ENCODE assay signal across 7 mouse cellular contexts in the genomic region with DNA sequence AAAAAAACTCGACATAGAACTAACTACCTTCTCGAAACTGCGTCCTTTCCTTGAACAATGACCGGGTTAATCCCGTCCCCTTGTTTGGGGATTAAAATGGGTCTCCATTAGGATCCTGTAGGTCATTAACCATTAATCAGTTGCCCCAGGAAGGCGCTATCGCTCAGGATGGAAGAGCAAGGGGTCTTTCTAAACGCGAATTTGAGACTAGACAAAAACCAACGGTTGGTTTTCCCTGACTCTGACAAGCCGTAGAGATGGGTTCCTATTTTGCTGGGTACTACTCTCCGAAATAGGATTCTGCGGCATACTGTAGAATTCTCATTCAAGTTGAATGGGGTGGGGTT. TPM values are rescaled to one million over a fixed set of nuclear protein-coding genes. Genes with fewer than 3 reads are reported as not detected.
DNase-seq lines count a peak whose midpoint lies in the region; ATAC-seq and TF ChIP-seq lines count a peak whose summit lies in the region.

No protein-coding gene starts in this region.

- TF ChIP-seq EP300 in lung, postnatal 0 days (IDR thresholded peaks at IDR 0.05) = no peak

- no peaks in the 10 kb centered on the region for H3K27me3 ChIP-seq in lung, postnatal 0 days (replicated peaks; ENCODE audit: insufficient read depth, low read length)
- H3K27me3 ChIP-seq in erythroblast, embryonic 14.5 days (ENCODE audit: control insufficient read depth) = no peaks in the 10 kb centered on the region
- no peaks in the 10 kb centered on the region for H3K27me3 ChIP-seq in intestine, postnatal 0 days (replicated peaks; ENCODE audit: control insufficient read depth, insufficient read depth, low read length)
- no peaks in the 10 kb centered on the region for H3K27me3 ChIP-seq in neural tube, embryonic 15.5 days (replicated peaks)

- H3K9me3 ChIP-seq in lung, postnatal 0 days (ENCODE audit: low read length) = no peaks in the 10 kb centered on the region
- no peaks in the 10 kb centered on the region for H3K9me3 ChIP-seq in erythroblast, embryonic 14.5 days (ENCODE audit: control insufficient read depth, low read length)
- no peaks in the 10 kb centered on the region for H3K9me3 ChIP-seq in intestine, postnatal 0 days (ENCODE audit: control insufficient read depth)
- no peaks in the 10 kb centered on the region for H3K9me3 ChIP-seq in neural tube, embryonic 15.5 days (replicated peaks)

- H3K36me3 ChIP-seq in lung, postnatal 0 days (ENCODE audit: insufficient read depth, low read length) = no peaks in the 10 kb centered on the region
- H3K36me3 ChIP-seq in erythroblast, embryonic 14.5 days (ENCODE audit: control insufficient read depth) = peaks cover 29% of the 10 kb centered on the region
- H3K36me3 ChIP-seq in intestine, postnatal 0 days (ENCODE audit: control insufficient read depth, insufficient read depth) = peaks cover 8% of the 10 kb centered on the region; the same call in 1 of the 2 replicates
- H3K36me3 ChIP-seq in neural tube, embryonic 15.5 days = peaks cover 19% of the 10 kb centered on the region

- peak overlapping the region; percentile 75 for H3K4me3 ChIP-seq in lung, postnatal 0 days (ENCODE audit: low read depth, low read length)
- H3K4me3 ChIP-seq in erythroblast, embryonic 14.5 days (replicated peaks) = peak overlapping the region; percentile 100
- H3K4me3 ChIP-seq in intestine, postnatal 0 days (ENCODE audit: low read depth, low read length) = peak overlapping the region; percentile 86
- peak overlapping the region; percentile 67 for H3K4me3 ChIP-seq in neural tube, embryonic 15.5 days (replicated peaks)

- ATAC-seq in lung, postnatal 0 days = no peak
- ATAC-seq in intestine, postnatal 0 days = no peak
- no peak for ATAC-seq in neural tube, embryonic 15.5 days (ENCODE audit: low FRiP score)
- ATAC-seq in activated CD4-positive, CD25-positive, alpha-beta regulatory T cell, adult 4 months = no peak

- TF ChIP-seq CTCF in lung, postnatal 0 days (IDR thresholded peaks at IDR 0.05) = no peak
- TF ChIP-seq CTCF in intestine, postnatal 0 days (IDR thresholded peaks at IDR 0.05; ENCODE audit: low read depth) = no peak

- peak overlapping the region; percentile 77 for H3K27ac ChIP-seq in lung, postnatal 0 days (ENCODE audit: low read length)
- no peak overlapping the region for H3K27ac ChIP-seq in intestine, postnatal 0 days (ENCODE audit: low read depth, low read length)
- peak overlapping the region; percentile 82 for H3K27ac ChIP-seq in neural tube, embryonic 15.5 days (replicated peaks)

- DNase-seq in lung, postnatal 0 days (ENCODE audit: low spot score) = no peak
- no peak for DNase-seq in lung, postnatal 10 days
- DNase-seq in cerebellum, postnatal 36 days = no peak

- H3K9ac ChIP-seq in lung, postnatal 0 days (replicated peaks; ENCODE audit: low read depth) = peak overlapping the region; percentile 85
- peak overlapping the region; percentile 85 for H3K9ac ChIP-seq in intestine, postnatal 0 days (ENCODE audit: low read depth, low read length)
- H3K9ac ChIP-seq in neural tube, embryonic 15.5 days (replicated peaks) = peak overlapping the region; percentile 79

- 0 out of 2 replicates have a peak, but pooled peaks cover 5% of the 10 kb centered on the region for H3K4me1 ChIP-seq in lung, postnatal 0 days (ENCODE audit: insufficient read depth, low read depth, low read length)
- H3K4me1 ChIP-seq in erythroblast, embryonic 14.5 days (ENCODE audit: control insufficient read depth) = peaks cover 24% of the 10 kb centered on the region
- H3K4me1 ChIP-seq in intestine, postnatal 0 days (replicated peaks; ENCODE audit: control insufficient read depth, insufficient read depth, low read length) = no peaks in the 10 kb centered on the region
- peaks cover 20% of the 10 kb centered on the region for H3K4me1 ChIP-seq in neural tube, embryonic 15.5 days

- peak overlapping the region; percentile 62 for H3K4me2 ChIP-seq in lung, postnatal 0 days (replicated peaks; ENCODE audit: low read depth, low read length)
- peak overlapping the region; percentile 78 for H3K4me2 ChIP-seq in intestine, postnatal 0 days (replicated peaks; ENCODE audit: low read depth)
- H3K4me2 ChIP-seq in neural tube, embryonic 15.5 days = peak overlapping the region; percentile 80

- 7% methylated on average over 13 of the region's 13 CpGs for WGBS in lung, postnatal 0 days
- 5% methylated on average over 13 of the region's 13 CpGs for WGBS in intestine, postnatal 0 days
- WGBS in neural tube, embryonic 15.5 days = 5% methylated on average over 13 of the region's 13 CpGs

RNA-seq across cellular contexts. Expression of a gene that starts 0.3 kb away (rescaled TPM):
- polyA plus RNA-seq in lung, postnatal 0 days (2015; fragmentation: Nextera tagmentation; extraction: Ambion mirVana) = 65.5 and 68.5 TPM in 2 replicates
- polyA plus RNA-seq in erythroblast, embryonic 14.5 days (2012) = 0.12 and 0.79 TPM in 2 replicates
- polyA plus RNA-seq in intestine, postnatal 0 days (2015; fragmentation: Nextera tagmentation; extraction: Ambion mirVana) = 41.9 and 45.3 TPM in 2 replicates
- polyA plus RNA-seq in neural tube, embryonic 15.5 days (2015; fragmentation: Nextera tagmentation; extraction: Ambion mirVana) = 89.8 and 91.1 TPM in 2 replicates
- 100 to 1,000 TPM; 138 to 148 TPM for polyA plus RNA-seq in activated CD4-positive, CD25-positive, alpha-beta regulatory T cell, adult 4 months (2017; shearing (Covaris generic))

RNA-seq across cellular contexts. Expression of a gene that starts 14.7 kb away (rescaled TPM):
- polyA plus RNA-seq in lung, postnatal 0 days (2015; fragmentation: Nextera tagmentation; extraction: Ambion mirVana) = 86.3 and 92.5 TPM in 2 replicates
- 24.7 and 27.9 TPM in 2 replicates for polyA plus RNA-seq in erythroblast, embryonic 14.5 days (2012)
- polyA plus RNA-seq in intestine, postnatal 0 days (2015; fragmentation: Nextera tagmentation; extraction: Ambion mirVana) = 82.7 and 86.3 TPM in 2 replicates
- polyA plus RNA-seq in neural tube, embryonic 15.5 days (2015; fragmentation: Nextera tagmentation; extraction: Ambion mirVana) = 28.3 and 33.5 TPM in 2 replicates
- 10 to 100 TPM; 35.2 to 74.5 TPM for polyA plus RNA-seq in activated CD4-positive, CD25-positive, alpha-beta regulatory T cell, adult 4 months (2017; shearing (Covaris generic))

RNA-seq across cellular contexts. Expression of a gene that starts 15.0 kb away (rescaled TPM):
- 2.6 and 3.2 TPM in 2 replicates for polyA plus RNA-seq in lung, postnatal 0 days (2015; fragmentation: Nextera tagmentation; extraction: Ambion mirVana)
- polyA plus RNA-seq in erythroblast, embryonic 14.5 days (2012) = 0.23 and 0.28 TPM in 2 replicates
- 1.9 and 2.4 TPM in 2 replicates for polyA plus RNA-seq in intestine, postnatal 0 days (2015; fragmentation: Nextera tagmentation; extraction: Ambion mirVana)
- polyA plus RNA-seq in neural tube, embryonic 15.5 days (2015; fragmentation: Nextera tagmentation; extraction: Ambion mirVana) = 0.82 and 0.87 TPM in 2 replicates
- not detected for polyA plus RNA-seq in activated CD4-positive, CD25-positive, alpha-beta regulatory T cell, adult 4 months (2017; shearing (Covaris generic))

Comparison
In these comparisons a context has a peak if more than half of its experiments do, and no peak if none do; other contexts are left out.
1. RNA of a gene that starts 0.3 kb away (polyA plus RNA-seq): 138 to 148 TPM in activated CD4-positive, CD25-positive, alpha-beta regulatory T cell, adult 4 months, 89.8 to 91.1 TPM in neural tube, embryonic 15.5 days, 65.5 to 68.5 TPM in lung, postnatal 0 days and 41.9 to 45.3 TPM in intestine, postnatal 0 days; 0.12 to 0.79 TPM in erythroblast, embryonic 14.5 days; every median in the first group is over 10 times any median in the second.
2. Peak in every context shown above with its lines, with median percentiles within 50 percentile points of each other: H3K4me2 ChIP-seq, H3K4me3 ChIP-seq and H3K9ac ChIP-seq.